Mouse (Mus musculus) intestine, postnatal 0 days (tissue): Measurements from ENCODE around the gene Capn12. TPM values are rescaled to one million over a fixed set of nuclear protein-coding genes. Genes with fewer than 3 reads are reported as not detected.

ENCODE experiments used
- ATAC-seq: fragments of 200-750 bp; cut with Nextera tagmentation; 2 replicates; pipeline ENCODE4 v1.8.0; 2017; ENCODE audit warnings: mild to moderate bottlenecking, moderate TSS enrichment, moderate library complexity
- H3K27ac ChIP-seq: fragments of 300-500 bp; sonication (generic); 2 replicates; pipeline ENCODE4 v1.5.1; 2014; ENCODE audit warnings: mild to moderate bottlenecking, low read depth, low read length, moderate library complexity
- H3K27me3 ChIP-seq: fragments of 300-500 bp; sonication (generic); replicated peaks from 2 replicates; pipeline ENCODE4 v1.6.1; 2014; ENCODE audit warnings: low read length, mixed read lengths; ENCODE audit not compliant: control insufficient read depth, insufficient read depth
- H3K36me3 ChIP-seq: fragments of 300-500 bp; sonication (generic); 2 replicates; pipeline ENCODE4 v1.6.1; 2014; ENCODE audit warnings: mild to moderate bottlenecking, moderate library complexity; ENCODE audit not compliant: control insufficient read depth, insufficient read depth
- H3K4me1 ChIP-seq: fragments of 300-500 bp; sonication (generic); replicated peaks from 2 replicates; pipeline ENCODE4 v1.6.1; 2014; ENCODE audit warnings: antibody characterized with exemption, low read length, mixed read lengths; ENCODE audit not compliant: control insufficient read depth, insufficient read depth
- H3K4me2 ChIP-seq: fragments of 300-500 bp; sonication (generic); replicated peaks from 2 replicates; pipeline ENCODE4 v1.6.1; 2014; ENCODE audit warnings: low read depth, mild to moderate bottlenecking, moderate library complexity
- H3K4me3 ChIP-seq: fragments of 300-500 bp; sonication (generic); 2 replicates; pipeline ENCODE4 v1.5.1; 2014; ENCODE audit warnings: low read depth, low read length
- H3K9ac ChIP-seq: fragments of 300-500 bp; sonication (generic); 2 replicates; pipeline ENCODE4 v1.6.1; 2014; ENCODE audit warnings: mild to moderate bottlenecking, low read depth, low read length
- H3K9me3 ChIP-seq: fragments of 300-500 bp; sonication (generic); 2 replicates; pipeline ENCODE4 v1.6.1; 2016; ENCODE audit warnings: mixed run types; ENCODE audit not compliant: control insufficient read depth
- CTCF ChIP-seq: sonication (generic); IDR thresholded peaks from 2 replicates; pipeline ENCODE4 v1.5.1; 2016; ENCODE audit warnings: low read depth, mild to moderate bottlenecking, control low read depth, antibody characterized with exemption, moderate library complexity
- WGBS: fragments of 180-500 bp; shearing (Covaris S2); extraction: QIAGEN DNeasy Blood & Tissue Kit; methylation state at CpG from one replicate; pipeline ENCODE4 v1.1.7; 2014; 5-methylcytosine and 5-hydroxymethylcytosine counted together
- polyA plus RNA-seq: library from polyadenylated mRNA; unstranded; fragments of >200 nt; fragmentation: Nextera tagmentation; extraction: Ambion mirVana; gene quantifications from 2 replicates; pipeline ENCODE4 v1.2.1, GENCODE M21; 2015

The Capn12 gene
- polyA plus RNA-seq: 0.25 and 0.37 TPM in 2 replicates

DNA sequence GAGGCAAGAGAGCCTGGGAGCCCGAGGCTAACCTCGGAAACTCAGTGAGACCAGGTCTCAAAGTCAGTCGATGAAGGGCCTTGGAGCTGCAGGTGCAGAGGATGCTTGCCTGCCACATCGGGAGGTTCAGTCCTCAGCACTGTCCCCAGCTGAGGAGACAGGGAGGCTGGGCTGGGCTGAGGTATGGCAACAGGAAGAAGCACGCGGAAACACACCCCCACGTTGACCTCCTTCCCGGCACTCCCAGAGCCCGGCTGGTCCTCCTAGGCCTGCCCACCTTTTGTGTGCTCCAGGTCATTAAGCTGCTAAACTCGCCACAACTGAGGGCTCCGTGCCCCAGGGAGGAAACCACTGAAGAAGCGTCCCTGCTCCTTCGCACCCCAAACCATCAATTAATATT is at the start of gene Capn12:
TSS of gene Capn12 (plus strand) at position 224 of the 400 bp plus-strand sequence.
- H3K27ac ChIP-seq: no peak within 1 kb of the TSS
- WGBS: 40% methylated on average over 13 of the region's 13 CpGs
- H3K4me2 ChIP-seq: no peak within 1 kb of the TSS
- no peak within 1 kb of the TSS for H3K4me3 ChIP-seq
- no peak for TF ChIP-seq CTCF
- H3K9ac ChIP-seq: no peak within 1 kb of the TSS
- ATAC-seq: no peak
- no peaks in the 10 kb centered on the region for H3K4me1 ChIP-seq
- no peaks in the 10 kb centered on the region for H3K27me3 ChIP-seq
- no peaks in the 10 kb centered on the region for H3K9me3 ChIP-seq
- no peaks in the 10 kb centered on the region for H3K36me3 ChIP-seq

- no peaks in the 10 kb centered on the region for H3K27me3 ChIP-seq
- H3K4me3 ChIP-seq: no peak overlapping the region
- peak overlapping the region; percentile 94 for H3K27ac ChIP-seq
- H3K9ac ChIP-seq: no peak overlapping the region
- no peaks in the 10 kb centered on the region for H3K9me3 ChIP-seq
- peak; percentile 69 for ATAC-seq
- WGBS: 27% methylated on average over 6 of the region's 6 CpGs
- peaks cover 36% of the 10 kb centered on the region; the same call in 1 of the 2 replicates for H3K36me3 ChIP-seq
- H3K4me1 ChIP-seq: no peaks in the 10 kb centered on the region; the same call in 1 of the 2 replicates
- TF ChIP-seq CTCF: no peak
- peak overlapping the region; percentile 37 for H3K4me2 ChIP-seq
These were observed 49.1 kb upstream of the Capn12 start for GRCm38 (mm10) chr7:28832137-28832536.

DNA sequence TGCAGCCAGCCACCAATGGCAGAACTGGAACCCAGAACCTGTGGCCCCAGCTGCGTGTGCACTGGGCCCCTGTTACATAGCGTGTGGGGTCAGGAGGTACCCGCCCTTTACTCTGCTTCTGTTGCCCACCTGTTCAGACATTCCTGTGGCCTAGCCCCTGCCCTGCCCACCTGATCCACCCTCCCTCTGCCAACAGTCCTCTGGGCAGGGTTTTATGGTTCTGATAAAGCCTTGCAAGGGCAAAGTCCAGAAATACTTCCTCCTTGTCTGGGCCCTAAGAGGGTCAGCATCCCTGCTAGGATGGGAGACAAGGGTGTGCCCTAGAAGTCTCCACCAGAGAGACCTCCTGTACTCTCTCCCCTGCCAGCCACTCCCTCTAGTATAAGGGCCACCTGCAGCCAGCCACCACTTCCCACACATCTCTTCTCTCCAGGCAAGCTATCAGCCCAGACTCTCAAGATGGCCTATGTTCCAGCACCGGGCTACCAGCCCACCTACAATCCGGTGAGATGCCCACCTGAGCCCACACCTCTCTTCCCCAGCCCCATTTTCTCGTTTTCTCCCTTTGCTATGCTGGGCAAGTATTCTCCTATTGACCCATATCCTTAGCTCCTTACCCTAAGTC is 47.4 kb upstream of the Capn12 start, which contains the start of gene Lgals4:
TSS of gene Lgals4 (plus strand) at position 132 of the 625 bp plus-strand sequence.
- peak within 1 kb of the TSS; percentile 70 for H3K4me2 ChIP-seq

GRCm38 (mm10) chr7:28836936-28837335 is 44.3 kb upstream of the Capn12 start:
- WGBS: 44% methylated on average over 5 of the region's 5 CpGs
- peak overlapping the region; percentile 94 for H3K27ac ChIP-seq
- H3K9ac ChIP-seq: 0 out of 2 replicates have a peak overlapping the region, but pooled peaks have one; percentile 13
- ATAC-seq: no peak
- no peaks in the 10 kb centered on the region for H3K9me3 ChIP-seq
- H3K27me3 ChIP-seq: no peaks in the 10 kb centered on the region
- peaks cover 36% of the 10 kb centered on the region for H3K36me3 ChIP-seq
- peak overlapping the region; percentile 59 for H3K4me3 ChIP-seq
- H3K4me1 ChIP-seq: 0 out of 2 replicates have a peak, but pooled peaks cover 8% of the 10 kb centered on the region
- TF ChIP-seq CTCF: no peak
- H3K4me2 ChIP-seq: peak overlapping the region; percentile 70

More for the DNA sequence above, 47.4 kb upstream of the Capn12 start, which contains the start of gene Lgals4:
- 42% methylated on average over 6 of the region's 6 CpGs for WGBS
- Histone ChIP-seq H3K9ac (peak within 1 kb of the TSS; percentile 85), H3K4me1 (peaks cover 4% of the 10 kb centered on the region; the same call in 1 of the 2 replicates), H3K27me3 (no peaks in the 10 kb centered on the region), H3K27ac (peak within 1 kb of the TSS; percentile 94), H3K4me3 (peak within 1 kb of the TSS; percentile 59), H3K9me3 (no peaks in the 10 kb centered on the region), H3K36me3 (peaks cover 42% of the 10 kb centered on the region; the same call in 1 of the 2 replicates)
- no peak for TF ChIP-seq CTCF
- peak; percentile 76 for ATAC-seq

GRCm38 (mm10) chr7:28838331-28838730 is 42.9 kb upstream of the Capn12 start:
- Histone ChIP-seq H3K4me3 (no peak overlapping the region), H3K4me1 (0 out of 2 replicates have a peak, but pooled peaks cover 8% of the 10 kb centered on the region), H3K36me3 (peaks cover 36% of the 10 kb centered on the region), H3K9ac (no peak overlapping the region), H3K9me3 (no peaks in the 10 kb centered on the region), H3K4me2 (peak overlapping the region; percentile 70), H3K27ac (peak overlapping the region; percentile 94), H3K27me3 (no peaks in the 10 kb centered on the region)
- peak; percentile 76 for ATAC-seq
- no peak for TF ChIP-seq CTCF
- WGBS: 32% methylated on average over 9 of the region's 9 CpGs

- Histone ChIP-seq H3K27ac (no peak overlapping the region), H3K9ac (no peak overlapping the region), H3K4me1 (no peaks in the 10 kb centered on the region; the same call in none of the 2 replicates), H3K36me3 (no peaks in the 10 kb centered on the region), H3K27me3 (no peaks in the 10 kb centered on the region), H3K4me2 (no peak overlapping the region), H3K9me3 (no peaks in the 10 kb centered on the region), H3K4me3 (no peak overlapping the region)
- ATAC-seq: no peak
- no peak for TF ChIP-seq CTCF
- 65% methylated on average over 1 of the region's 1 CpGs for WGBS
These were observed 33.9 kb upstream of the Capn12 start for GRCm38 (mm10) chr7:28847273-28847672.
